16 mouse cellular contexts compared by ENCODE assay signal in genomic region chr5:118276711-118277110, GRCm38 (mm10). TPM values are rescaled to one million over a fixed set of nuclear protein-coding genes. Genes with fewer than 3 reads are reported as not detected.
DNase-seq lines count a peak whose midpoint lies in the region; ATAC-seq and TF ChIP-seq lines count a peak whose summit lies in the region.
"Had no signal": no experiment of that assay in that cellular context is flagged by ENCODE, and none has a peak within 500 bp of the region (broad histone marks: within the 10 kb centered on the region; RNA-seq: fewer than 3 reads in every experiment).

No protein-coding gene starts in this region.

- no peak overlapping the region for H3K27ac ChIP-seq in kidney, postnatal 0 days
- H3K27ac ChIP-seq in forebrain, embryonic 15.5 days (replicated peaks): no peak overlapping the region; the same call in 1 of the 2 replicates
- H3K27ac ChIP-seq in limb, embryonic 12.5 days: no peak overlapping the region
- no peak overlapping the region for H3K27ac ChIP-seq in intestine, postnatal 0 days (ENCODE audit: low read depth, low read length)
- H3K27ac ChIP-seq: embryonic facial prominence, embryonic 13.5 days; liver, embryonic 13.5 days; midbrain, embryonic 12.5 days had no signal

- H3K27me3 ChIP-seq in kidney, postnatal 0 days (ENCODE audit: insufficient read depth, low read length): peaks cover 17% of the 10 kb centered on the region
- no peaks in the 10 kb centered on the region for H3K27me3 ChIP-seq in forebrain, embryonic 15.5 days
- peaks cover 44% of the 10 kb centered on the region for H3K27me3 ChIP-seq in limb, embryonic 12.5 days
- no peaks in the 10 kb centered on the region for H3K27me3 ChIP-seq in intestine, postnatal 0 days (replicated peaks; ENCODE audit: control insufficient read depth, insufficient read depth, low read length)

- TF ChIP-seq CTCF in kidney, postnatal 0 days (IDR thresholded peaks at IDR 0.05; ENCODE audit: low read depth): no peak
- TF ChIP-seq CTCF in brain, embryonic 14.5 days (IDR thresholded peaks at IDR 0.05; ENCODE audit: borderline replicate concordance, extremely low read depth, insufficient read depth, insufficient read length): no peak
- TF ChIP-seq CTCF in intestine, postnatal 0 days (IDR thresholded peaks at IDR 0.05; ENCODE audit: low read depth): no peak

- ATAC-seq in kidney, postnatal 0 days (replicated peaks; ENCODE audit: low FRiP score, low read depth): peak; percentile 43; the same call in 1 of the 2 replicates
- ATAC-seq in forebrain, embryonic 15.5 days (replicated peaks): no peak
- ATAC-seq in limb, embryonic 12.5 days (ENCODE audit: insufficient number of reproducible peaks, insufficient read depth, low FRiP score, low TSS enrichment, low read depth): no peak
- no peak for ATAC-seq in intestine, postnatal 0 days
- ATAC-seq: CD4-positive, CD25-positive, alpha-beta regulatory T cell, adult 4 months; inflammation-experienced regulatory T-cells, adult 6 months had no signal

- TF ChIP-seq POLR2A in brain, embryonic 14.5 days (IDR thresholded peaks at IDR 0.05; ENCODE audit: borderline replicate concordance, extremely low read depth, insufficient read depth, insufficient read length, poor library complexity, severe bottlenecking): no peak

- intact Hi-C loops in heart, postnatal 10 days (cut with DNase I): no loop called here

- H3K4me3 ChIP-seq in kidney, postnatal 0 days (replicated peaks; ENCODE audit: low read depth, low read length): no peak overlapping the region
- H3K4me3 ChIP-seq in forebrain, embryonic 15.5 days: no peak overlapping the region
- no peak overlapping the region for H3K4me3 ChIP-seq in limb, embryonic 12.5 days (replicated peaks)
- no peak overlapping the region for H3K4me3 ChIP-seq in intestine, postnatal 0 days (ENCODE audit: low read depth, low read length)
- H3K4me3 ChIP-seq: embryonic facial prominence, embryonic 13.5 days; liver, embryonic 13.5 days; midbrain, embryonic 12.5 days had no signal

- peak; percentile 52 for DNase-seq in kidney, postnatal 0 days (ENCODE audit: low spot score)
- no peak for DNase-seq in kidney, postnatal 10 days
- DNase-seq in brain, embryonic 14.5 days (ENCODE audit: low read depth): peak; percentile 66
- DNase-seq in heart, postnatal 10 days: no peak
- DNase-seq: cerebellum, postnatal 25 days; gastrocnemius, postnatal 10 days; kidney, postnatal 36 days; liver, embryonic 13.5 days; thymus, adult 2 months had no signal

- no peaks in the 10 kb centered on the region for H3K9me3 ChIP-seq in kidney, postnatal 0 days (replicated peaks; ENCODE audit: low read length)
- H3K9me3 ChIP-seq in forebrain, embryonic 15.5 days: no peaks in the 10 kb centered on the region
- H3K9me3 ChIP-seq in limb, embryonic 12.5 days: no peaks in the 10 kb centered on the region
- H3K9me3 ChIP-seq in intestine, postnatal 0 days (ENCODE audit: control insufficient read depth): no peaks in the 10 kb centered on the region
- H3K9me3 ChIP-seq: embryonic facial prominence, embryonic 13.5 days; liver, embryonic 13.5 days; midbrain, embryonic 12.5 days had no signal

- H3K36me3 ChIP-seq in kidney, postnatal 0 days (ENCODE audit: insufficient read depth, low read length): no peaks in the 10 kb centered on the region
- no peaks in the 10 kb centered on the region for H3K36me3 ChIP-seq in forebrain, embryonic 15.5 days
- H3K36me3 ChIP-seq in limb, embryonic 12.5 days: no peaks in the 10 kb centered on the region
- H3K36me3 ChIP-seq in intestine, postnatal 0 days (ENCODE audit: control insufficient read depth, insufficient read depth): no peaks in the 10 kb centered on the region
- H3K36me3 ChIP-seq: embryonic facial prominence, embryonic 13.5 days; liver, embryonic 13.5 days; midbrain, embryonic 12.5 days had no signal

- H3K4me1 ChIP-seq in kidney, postnatal 0 days (replicated peaks; ENCODE audit: insufficient read depth, low read length): no peaks in the 10 kb centered on the region
- peaks cover 49% of the 10 kb centered on the region for H3K4me1 ChIP-seq in forebrain, embryonic 15.5 days
- peaks cover 28% of the 10 kb centered on the region for H3K4me1 ChIP-seq in limb, embryonic 12.5 days (replicated peaks)
- H3K4me1 ChIP-seq in intestine, postnatal 0 days (replicated peaks; ENCODE audit: control insufficient read depth, insufficient read depth, low read length): no peaks in the 10 kb centered on the region
- H3K4me1 ChIP-seq: liver, embryonic 13.5 days had no signal

- H3K4me2 ChIP-seq in kidney, postnatal 0 days (ENCODE audit: low read length): no peak overlapping the region
- 0 out of 2 replicates have a peak overlapping the region, but pooled peaks have one; percentile 1 for H3K4me2 ChIP-seq in forebrain, embryonic 15.5 days (replicated peaks)
- no peak overlapping the region for H3K4me2 ChIP-seq in limb, embryonic 12.5 days
- H3K4me2 ChIP-seq in intestine, postnatal 0 days (replicated peaks; ENCODE audit: low read depth): no peak overlapping the region
- H3K4me2 ChIP-seq: embryonic facial prominence, embryonic 13.5 days; liver, embryonic 13.5 days; midbrain, embryonic 12.5 days had no signal

- WGBS in kidney, postnatal 0 days: 13% methylated on average over 8 of the region's 8 CpGs
- WGBS in forebrain, embryonic 15.5 days: 14% methylated on average over 8 of the region's 8 CpGs
- 21% methylated on average over 8 of the region's 8 CpGs for WGBS in limb, embryonic 12.5 days
- WGBS in intestine, postnatal 0 days: 40% methylated on average over 8 of the region's 8 CpGs

- no peak overlapping the region for H3K9ac ChIP-seq in kidney, postnatal 0 days (ENCODE audit: low read depth, low read length)
- no peak overlapping the region for H3K9ac ChIP-seq in forebrain, embryonic 15.5 days (replicated peaks)
- H3K9ac ChIP-seq in limb, embryonic 12.5 days (replicated peaks): 0 out of 2 replicates have a peak overlapping the region, but pooled peaks have one; percentile 8
- H3K9ac ChIP-seq in intestine, postnatal 0 days (ENCODE audit: low read depth, low read length): no peak overlapping the region
- H3K9ac ChIP-seq: embryonic facial prominence, embryonic 13.5 days; liver, embryonic 13.5 days; midbrain, embryonic 12.5 days had no signal

RNA-seq across cellular contexts. Expression of gene 2410131K14Rik, which starts 31.7 kb away (rescaled TPM):
- 7.7 TPM in 2 replicates for polyA plus RNA-seq in kidney, postnatal 0 days (2015; fragmentation: Nextera tagmentation; extraction: Ambion mirVana)
- 20.2 and 22.7 TPM in 2 replicates for polyA plus RNA-seq in brain, embryonic 14.5 days (2012; rRNA removed)
- polyA plus RNA-seq in forebrain, embryonic 15.5 days (2015; fragmentation: Nextera tagmentation; extraction: Ambion mirVana): 17.2 and 18.5 TPM in 2 replicates
- 12.3 and 12.8 TPM in 2 replicates for polyA plus RNA-seq in limb, embryonic 12.5 days (2016; fragmentation: Nextera tagmentation; extraction: Ambion mirVana)
- 4.6 and 5.2 TPM in 2 replicates for polyA plus RNA-seq in intestine, postnatal 0 days (2015; fragmentation: Nextera tagmentation; extraction: Ambion mirVana)
- 1 to 10 TPM; 7.1 to 7.8 TPM for total RNA-seq in heart, postnatal 10 days (2021)

RNA-seq across cellular contexts. Expression of gene Rnft2, which starts 31.8 kb away (rescaled TPM):
- 1.6 TPM in 2 replicates for polyA plus RNA-seq in kidney, postnatal 0 days (2015; fragmentation: Nextera tagmentation; extraction: Ambion mirVana)
- polyA plus RNA-seq in brain, embryonic 14.5 days (2012; rRNA removed): 79.6 and 97.9 TPM in 2 replicates
- polyA plus RNA-seq in forebrain, embryonic 15.5 days (2015; fragmentation: Nextera tagmentation; extraction: Ambion mirVana): 8.5 and 9.5 TPM in 2 replicates
- 3.6 and 6.8 TPM in 2 replicates for polyA plus RNA-seq in limb, embryonic 12.5 days (2016; fragmentation: Nextera tagmentation; extraction: Ambion mirVana)
- 0.42 and 0.44 TPM in 2 replicates for polyA plus RNA-seq in intestine, postnatal 0 days (2015; fragmentation: Nextera tagmentation; extraction: Ambion mirVana)
- total RNA-seq in heart, postnatal 10 days (2021): 1 to 10 TPM; 1.6 to 2.5 TPM
- polyA plus RNA-seq: CD4-positive, CD25-positive, alpha-beta regulatory T cell, adult 4 months; inflammation-experienced regulatory T-cells, adult 6 months had no signal

Comparison
In these comparisons a context has a peak if more than half of its experiments do, and no peak if none do; other contexts are left out.
1. DNase-seq: peak in kidney, postnatal 0 days (single experiment) and brain, embryonic 14.5 days (single experiment); none in kidney, postnatal 10 days (single experiment) and heart, postnatal 10 days (0 of 2).